Mouse (Mus musculus): Measurements from ENCODE around the gene Lmo1. TPM values are rescaled to one million over a fixed set of nuclear protein-coding genes. Genes with fewer than 3 reads are reported as not detected.
"Not testable (repeated sequence)": the region's sequence is repeated elsewhere in the genome, so short reads cannot be mapped to it uniquely, and the experiment has no call there.

Gene Lmo1
- polyA plus RNA-seq, 1 experiment = 0.89 TPM

DNA sequence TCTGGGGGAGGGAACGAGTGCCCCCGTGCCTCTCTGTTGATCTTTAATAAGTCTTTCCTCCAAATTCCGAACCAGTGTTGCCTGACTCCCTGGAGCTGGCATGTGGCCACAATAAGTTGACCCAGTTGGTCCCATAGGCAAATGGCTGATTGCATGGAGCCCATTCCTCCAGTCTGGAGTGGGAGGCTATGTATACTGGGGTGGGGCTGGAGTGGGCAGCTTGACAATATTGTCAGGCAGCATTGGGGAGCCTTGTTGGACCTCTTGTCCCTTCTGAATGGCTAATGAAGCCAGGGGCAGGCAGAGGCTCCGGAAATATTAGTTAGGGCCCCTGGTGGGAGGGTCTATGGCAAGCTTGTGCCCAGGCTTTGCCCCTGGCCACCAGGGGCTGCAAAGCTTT is 59.1 kb downstream of the Lmo1 start:
- H3K27me3 ChIP-seq (ENCODE audit: control insufficient read depth, insufficient read depth, low read length) = no peaks in the 10 kb centered on the region
- DNase-seq (ENCODE audit: low read depth in 1 of 2, low spot score in 2 of 2) = no peak
- H3K36me3 ChIP-seq (ENCODE audit: control insufficient read depth, insufficient read depth, low read length) = no peaks in the 10 kb centered on the region
- no peak overlapping the region for H3K27ac ChIP-seq (ENCODE audit: insufficient read depth, low read length)
- 56% methylated on average over 4 of the region's 4 CpGs for WGBS
- no peak for TF ChIP-seq POLR2A (IDR thresholded peaks at IDR 0.05; ENCODE audit: low read depth, low read length)
- TF ChIP-seq CTCF (IDR thresholded peaks at IDR 0.05; ENCODE audit: extremely low read depth, insufficient read depth, insufficient read length, insufficient replicate concordance) = no peak
- no peaks in the 10 kb centered on the region for H3K4me1 ChIP-seq (ENCODE audit: control insufficient read depth, insufficient read depth, insufficient read length)
- no peak overlapping the region for H3K4me3 ChIP-seq (ENCODE audit: extremely low read depth, insufficient read depth, insufficient read length)

DNA sequence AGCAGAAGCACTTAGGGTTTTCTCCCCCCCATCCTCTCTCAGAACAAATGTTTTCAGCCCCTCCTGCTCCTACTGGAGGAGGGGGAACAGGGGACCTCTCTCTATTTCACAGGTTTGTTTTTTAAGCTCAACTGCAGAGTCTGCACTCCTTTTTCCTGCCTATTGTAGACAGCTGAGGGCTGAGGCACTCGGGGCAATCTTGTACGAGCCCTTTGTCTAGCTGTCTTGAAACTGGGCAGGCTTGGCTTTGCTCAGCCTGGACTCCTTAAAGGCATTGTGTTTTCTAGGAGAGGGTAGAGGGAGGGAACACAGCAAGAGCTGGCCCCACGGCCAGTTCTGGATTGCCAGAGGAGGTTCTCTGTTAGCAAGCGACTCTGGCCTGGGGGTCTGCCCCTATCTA is 59.5 kb downstream of the Lmo1 start:
- H3K36me3 ChIP-seq (ENCODE audit: control insufficient read depth, insufficient read depth, low read length); H3K4me3 ChIP-seq (ENCODE audit: extremely low read depth, insufficient read depth, insufficient read length); H3K27me3 ChIP-seq (ENCODE audit: control insufficient read depth, insufficient read depth, low read length); H3K4me1 ChIP-seq (ENCODE audit: control insufficient read depth, insufficient read depth, insufficient read length); H3K27ac ChIP-seq (ENCODE audit: insufficient read depth, low read length); DNase-seq (ENCODE audit: low read depth in 1 of 2, low spot score in 2 of 2): not testable (repeated sequence)
- WGBS = 36% methylated on average over 2 of the region's 4 CpGs

GRCm38 (mm10) chr7:109114950-109115349 is 60.1 kb downstream of the Lmo1 start:
- DNase-seq (ENCODE audit: low read depth in 1 of 2, low spot score in 2 of 2) = no peak
- TF ChIP-seq POLR2A (IDR thresholded peaks at IDR 0.05; ENCODE audit: low read depth, low read length) (no peak), CTCF (IDR thresholded peaks at IDR 0.05; ENCODE audit: extremely low read depth, insufficient read depth, insufficient read length, insufficient replicate concordance) (no peak)
- H3K4me3 ChIP-seq (ENCODE audit: extremely low read depth, insufficient read depth, insufficient read length) = no peak overlapping the region
- 37% methylated on average over 10 of the region's 10 CpGs for WGBS
- H3K4me1 ChIP-seq (ENCODE audit: control insufficient read depth, insufficient read depth, insufficient read length) = no peaks in the 10 kb centered on the region
- no peaks in the 10 kb centered on the region for H3K27me3 ChIP-seq (ENCODE audit: control insufficient read depth, insufficient read depth, low read length)
- no peaks in the 10 kb centered on the region for H3K36me3 ChIP-seq (ENCODE audit: control insufficient read depth, insufficient read depth, low read length)
- no peak overlapping the region for H3K27ac ChIP-seq (ENCODE audit: insufficient read depth, low read length)

- no peaks in the 10 kb centered on the region for H3K4me1 ChIP-seq (ENCODE audit: control insufficient read depth, insufficient read depth, insufficient read length)
- 80% methylated on average over 5 of the region's 5 CpGs for whole genome bisulfite sequencing
- H3K27ac ChIP-seq (ENCODE audit: insufficient read depth, low read length) = 0 out of 2 replicates have a peak overlapping the region, but pooled peaks have one; percentile 32
- no peak for DNase-seq (ENCODE audit: low read depth in 1 of 2, low spot score in 2 of 2)
- TF ChIP-seq POLR2A (IDR thresholded peaks at IDR 0.05; ENCODE audit: low read depth, low read length) = no peak
- no peak for TF ChIP-seq CTCF (IDR thresholded peaks at IDR 0.05; ENCODE audit: extremely low read depth, insufficient read depth, insufficient read length, insufficient replicate concordance)
- no peaks in the 10 kb centered on the region for H3K27me3 ChIP-seq (ENCODE audit: control insufficient read depth, insufficient read depth, low read length)
- no peaks in the 10 kb centered on the region for H3K36me3 ChIP-seq (ENCODE audit: control insufficient read depth, insufficient read depth, low read length)
- no peak overlapping the region for H3K4me3 ChIP-seq (ENCODE audit: extremely low read depth, insufficient read depth, insufficient read length)
Observed at GRCm38 (mm10) chr7:109111000-109111399, 64.0 kb downstream of the Lmo1 start.

- H3K36me3 ChIP-seq (ENCODE audit: control insufficient read depth, insufficient read depth, low read length) = no peaks in the 10 kb centered on the region
- H3K27ac ChIP-seq (ENCODE audit: insufficient read depth, low read length) = no peak overlapping the region
- 2% methylated on average over 1 of the region's 1 CpGs for WGBS
- TF ChIP-seq POLR2A (IDR thresholded peaks at IDR 0.05; ENCODE audit: low read depth, low read length) (no peak), CTCF (IDR thresholded peaks at IDR 0.05; ENCODE audit: extremely low read depth, insufficient read depth, insufficient read length, insufficient replicate concordance) (no peak)
- no peak for DNase-seq (ENCODE audit: low read depth in 1 of 2, low spot score in 2 of 2)
- H3K4me1 ChIP-seq (ENCODE audit: control insufficient read depth, insufficient read depth, insufficient read length) = no peaks in the 10 kb centered on the region
- H3K4me3 ChIP-seq (ENCODE audit: extremely low read depth, insufficient read depth, insufficient read length) = no peak overlapping the region
- no peaks in the 10 kb centered on the region for H3K27me3 ChIP-seq (ENCODE audit: control insufficient read depth, insufficient read depth, low read length)
Observed at GRCm38 (mm10) chr7:109104894-109105293, 70.1 kb downstream of the Lmo1 start.

GRCm38 (mm10) chr7:109101167-109101566 is 73.8 kb downstream of the Lmo1 start:
- no peaks in the 10 kb centered on the region for H3K27me3 ChIP-seq (ENCODE audit: control insufficient read depth, insufficient read depth, low read length)
- 85% methylated on average over 3 of the region's 3 CpGs for WGBS
- no peak for DNase-seq (ENCODE audit: low read depth in 1 of 2, low spot score in 2 of 2)
- no peaks in the 10 kb centered on the region for H3K4me1 ChIP-seq (ENCODE audit: control insufficient read depth, insufficient read depth, insufficient read length)
- TF ChIP-seq CTCF (IDR thresholded peaks at IDR 0.05; ENCODE audit: extremely low read depth, insufficient read depth, insufficient read length, insufficient replicate concordance) (no peak), POLR2A (IDR thresholded peaks at IDR 0.05; ENCODE audit: low read depth, low read length) (no peak)
- no peaks in the 10 kb centered on the region for H3K36me3 ChIP-seq (ENCODE audit: control insufficient read depth, insufficient read depth, low read length)
- H3K27ac ChIP-seq (ENCODE audit: insufficient read depth, low read length) = no peak overlapping the region
- H3K4me3 ChIP-seq (ENCODE audit: extremely low read depth, insufficient read depth, insufficient read length) = no peak overlapping the region

GRCm38 (mm10) chr7:109098145-109099018 is 76.6 kb downstream of the Lmo1 start:
- Histone ChIP-seq H3K27me3 (ENCODE audit: control insufficient read depth, insufficient read depth, low read length) (no peaks in the 10 kb centered on the region), H3K36me3 (ENCODE audit: control insufficient read depth, insufficient read depth, low read length) (no peaks in the 10 kb centered on the region), H3K4me3 (ENCODE audit: extremely low read depth, insufficient read depth, insufficient read length) (no peak overlapping the region), H3K27ac (ENCODE audit: insufficient read depth, low read length) (no peak overlapping the region), H3K4me1 (ENCODE audit: control insufficient read depth, insufficient read depth, insufficient read length) (no peaks in the 10 kb centered on the region)
- no peak for TF ChIP-seq POLR2A (IDR thresholded peaks at IDR 0.05; ENCODE audit: low read depth, low read length)
- no peak; the same call in 1 of the 2 replicates for TF ChIP-seq CTCF (IDR thresholded peaks at IDR 0.05; ENCODE audit: extremely low read depth, insufficient read depth, insufficient read length, insufficient replicate concordance)
- DNase-seq (ENCODE audit: low read depth in 1 of 2, low spot score in 2 of 2) = no peak
- 39% methylated on average over 6 of the region's 6 CpGs for WGBS
